Mouse (Mus musculus): ENCODE data around the gene Clock. TPM values are rescaled to one million over a fixed set of nuclear protein-coding genes. Genes with fewer than 3 reads are reported as not detected.

Gene Clock
- polyA plus RNA-seq, 1 experiment from 2014 or later, result 12.5 TPM

GRCm38 (mm10) chr5:76176841-76177240 is 127.8 kb downstream of the Clock start:
- Histone ChIP-seq H3K9ac (ENCODE audit: low read length) (no peak overlapping the region), H3K36me3 (ENCODE audit: control insufficient read depth, insufficient read depth, low read length) (no peaks in the 10 kb centered on the region), H3K27me3 (ENCODE audit: control insufficient read depth, insufficient read depth, low read length) (no peaks in the 10 kb centered on the region), H3K27ac (ENCODE audit: low read length) (no peak overlapping the region), H3K4me1 (ENCODE audit: control insufficient read depth, insufficient read depth, low read length) (no peaks in the 10 kb centered on the region; the same call in 1 of the 2 replicates), H3K9me3 (replicated peaks; ENCODE audit: control insufficient read depth, low read length) (no peaks in the 10 kb centered on the region), H3K4me2 (ENCODE audit: low read depth, low read length) (no peak overlapping the region), H3K4me3 (replicated peaks; ENCODE audit: low read length) (no peak overlapping the region)
- WGBS, result 52% methylated on average over 11 of the region's 11 CpGs
- ATAC-seq (ENCODE audit: insufficient read depth, low FRiP score), result no peak

DNA sequence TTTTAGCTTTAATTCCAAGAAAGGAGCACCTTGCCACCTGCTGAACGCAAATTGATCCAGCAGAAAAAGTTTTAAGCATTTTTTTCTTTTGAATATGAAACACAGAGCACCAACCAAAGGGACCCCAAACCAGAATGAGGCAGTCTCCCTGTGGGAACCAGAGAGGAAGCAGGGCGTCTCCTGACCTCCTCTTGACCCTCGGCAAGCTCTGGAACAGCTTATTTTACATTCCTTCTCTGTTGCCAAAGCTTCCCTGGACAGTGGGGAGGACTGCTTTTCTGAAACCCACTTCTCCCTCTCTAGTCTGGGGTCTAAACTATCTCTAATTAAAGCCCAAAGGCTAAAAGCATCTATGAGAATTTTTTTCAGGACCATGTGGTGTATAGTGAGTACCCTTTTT is 128.2 kb downstream of the Clock start:
- Histone ChIP-seq H3K27ac (ENCODE audit: low read length) (no peak overlapping the region), H3K9me3 (replicated peaks; ENCODE audit: control insufficient read depth, low read length) (no peaks in the 10 kb centered on the region)
- ATAC-seq (ENCODE audit: insufficient read depth, low FRiP score), result no peak

DNA sequence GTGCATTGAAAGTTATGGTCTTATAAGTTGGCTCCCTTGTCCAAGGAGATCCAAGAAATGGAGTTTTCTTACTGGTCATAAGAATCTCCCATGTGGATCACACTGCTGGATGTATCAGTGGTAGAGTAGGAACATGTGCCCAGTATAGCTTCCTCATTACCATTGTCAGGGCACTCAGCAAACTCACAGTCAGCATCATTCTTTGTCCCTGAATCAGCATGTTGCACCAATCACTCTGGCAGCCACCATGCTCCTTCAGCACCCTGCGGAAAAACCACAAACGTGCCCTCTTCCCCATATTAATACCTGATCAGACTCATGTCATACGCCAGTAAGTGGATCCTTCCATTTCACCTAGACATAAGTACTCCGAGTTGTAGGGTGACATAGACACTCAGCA is 129.5 kb downstream of the Clock start:
- H3K36me3 ChIP-seq (ENCODE audit: control insufficient read depth, insufficient read depth, low read length), result no peaks in the 10 kb centered on the region
- H3K9ac ChIP-seq (ENCODE audit: low read length), result no peak overlapping the region
- WGBS, result 91% methylated on average over 4 of the region's 4 CpGs
- H3K27me3 ChIP-seq (ENCODE audit: control insufficient read depth, insufficient read depth, low read length), result no peaks in the 10 kb centered on the region
- ATAC-seq (ENCODE audit: insufficient read depth, low FRiP score), result no peak
- H3K27ac ChIP-seq (ENCODE audit: low read length), result no peak overlapping the region
- no peaks in the 10 kb centered on the region; the same call in 1 of the 2 replicates for H3K4me1 ChIP-seq (ENCODE audit: control insufficient read depth, insufficient read depth, low read length)
- no peak overlapping the region for H3K4me3 ChIP-seq (replicated peaks; ENCODE audit: low read length)
- no peaks in the 10 kb centered on the region for H3K9me3 ChIP-seq (replicated peaks; ENCODE audit: control insufficient read depth, low read length)
- no peak overlapping the region for H3K4me2 ChIP-seq (ENCODE audit: low read depth, low read length)

More for the DNA sequence above, 128.2 kb downstream of the Clock start:
- H3K36me3 ChIP-seq (ENCODE audit: control insufficient read depth, insufficient read depth, low read length), result no peaks in the 10 kb centered on the region
- H3K4me1 ChIP-seq (ENCODE audit: control insufficient read depth, insufficient read depth, low read length), result no peaks in the 10 kb centered on the region; the same call in 1 of the 2 replicates
- H3K27me3 ChIP-seq (ENCODE audit: control insufficient read depth, insufficient read depth, low read length), result no peaks in the 10 kb centered on the region
- no peak overlapping the region for H3K4me3 ChIP-seq (replicated peaks; ENCODE audit: low read length)
- 31% methylated on average over 3 of the region's 3 CpGs for WGBS
- no peak overlapping the region for H3K9ac ChIP-seq (ENCODE audit: low read length)
- H3K4me2 ChIP-seq (ENCODE audit: low read depth, low read length), result no peak overlapping the region

DNA sequence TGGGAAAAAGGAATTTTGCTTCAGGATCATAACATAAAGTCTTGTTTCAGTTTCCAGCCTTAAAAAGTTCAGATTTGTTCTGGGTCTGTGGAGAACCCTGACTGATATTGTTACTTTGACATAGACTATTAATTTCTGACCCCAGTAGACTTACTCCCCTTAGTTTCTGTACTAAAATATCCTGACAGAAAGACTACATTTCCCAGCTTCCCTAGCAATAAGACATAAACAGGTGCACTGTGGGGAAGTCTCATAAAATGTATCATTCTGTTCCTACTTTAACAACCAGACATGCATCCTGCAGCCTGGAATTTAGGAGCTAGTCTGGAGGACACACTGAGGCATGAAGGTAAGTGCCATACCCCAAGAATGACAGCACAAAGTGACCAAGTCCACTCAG is 133.6 kb downstream of the Clock start:
- Histone ChIP-seq H3K9ac (ENCODE audit: low read length) (no peak overlapping the region), H3K27ac (ENCODE audit: low read length) (no peak overlapping the region), H3K4me2 (ENCODE audit: low read depth, low read length) (no peak overlapping the region), H3K27me3 (ENCODE audit: control insufficient read depth, insufficient read depth, low read length) (no peaks in the 10 kb centered on the region), H3K36me3 (ENCODE audit: control insufficient read depth, insufficient read depth, low read length) (no peaks in the 10 kb centered on the region), H3K4me3 (replicated peaks; ENCODE audit: low read length) (no peak overlapping the region), H3K9me3 (replicated peaks; ENCODE audit: control insufficient read depth, low read length) (no peaks in the 10 kb centered on the region), H3K4me1 (ENCODE audit: control insufficient read depth, insufficient read depth, low read length) (no peaks in the 10 kb centered on the region)
- no peak for ATAC-seq (ENCODE audit: insufficient read depth, low FRiP score)

DNA sequence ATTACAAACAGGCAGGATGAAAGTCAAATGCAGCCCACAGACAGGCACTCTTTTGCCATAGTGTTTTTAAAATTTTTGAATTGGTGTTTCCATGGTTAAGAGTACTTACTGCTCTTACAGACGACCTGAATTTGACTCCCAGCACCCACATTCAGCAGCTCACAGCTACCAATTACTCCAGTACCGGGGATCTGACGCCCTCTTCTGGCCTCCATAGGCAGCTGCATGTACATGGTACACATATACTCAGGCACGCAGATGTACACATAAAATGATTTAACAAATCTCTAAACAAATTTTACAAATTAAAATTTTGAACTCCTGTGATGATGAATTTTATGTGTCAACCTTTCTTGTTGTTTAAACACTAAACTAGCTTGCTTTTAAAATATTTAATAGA is 134.1 kb downstream of the Clock start:
- Histone ChIP-seq H3K27ac (ENCODE audit: low read length) (no peak overlapping the region), H3K4me2 (ENCODE audit: low read depth, low read length) (no peak overlapping the region), H3K4me3 (replicated peaks; ENCODE audit: low read length) (no peak overlapping the region), H3K9me3 (replicated peaks; ENCODE audit: control insufficient read depth, low read length) (no peaks in the 10 kb centered on the region), H3K4me1 (ENCODE audit: control insufficient read depth, insufficient read depth, low read length) (no peaks in the 10 kb centered on the region), H3K27me3 (ENCODE audit: control insufficient read depth, insufficient read depth, low read length) (no peaks in the 10 kb centered on the region), H3K36me3 (ENCODE audit: control insufficient read depth, insufficient read depth, low read length) (no peaks in the 10 kb centered on the region), H3K9ac (ENCODE audit: low read length) (no peak overlapping the region)
- 79% methylated on average over 4 of the region's 4 CpGs for WGBS
- no peak for ATAC-seq (ENCODE audit: insufficient read depth, low FRiP score)

DNA sequence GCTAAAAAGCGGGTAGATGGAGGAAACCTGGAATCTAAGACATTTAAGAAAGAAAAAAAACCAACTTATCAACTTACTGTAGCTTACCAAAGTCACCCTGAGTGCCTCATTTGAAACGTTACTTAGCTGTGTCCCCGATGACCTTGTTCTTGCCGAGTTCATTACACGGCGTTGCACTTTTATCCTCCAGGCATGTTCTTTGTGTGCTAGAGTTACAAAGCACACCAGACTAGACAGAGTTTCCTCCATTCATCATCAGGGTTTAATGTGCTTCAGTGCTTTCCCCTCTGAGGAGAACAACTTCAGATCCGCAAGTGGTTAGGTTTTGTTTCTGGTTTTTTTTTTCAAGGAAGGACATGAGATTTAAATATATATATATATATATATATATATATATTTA is 139.8 kb downstream of the Clock start:
- Histone ChIP-seq H3K9ac (ENCODE audit: low read length) (no peak overlapping the region), H3K4me3 (replicated peaks; ENCODE audit: low read length) (no peak overlapping the region), H3K4me1 (ENCODE audit: control insufficient read depth, insufficient read depth, low read length) (no peaks in the 10 kb centered on the region), H3K36me3 (ENCODE audit: control insufficient read depth, insufficient read depth, low read length) (no peaks in the 10 kb centered on the region), H3K27me3 (ENCODE audit: control insufficient read depth, insufficient read depth, low read length) (no peaks in the 10 kb centered on the region), H3K27ac (ENCODE audit: low read length) (no peak overlapping the region), H3K4me2 (ENCODE audit: low read depth, low read length) (no peak overlapping the region), H3K9me3 (replicated peaks; ENCODE audit: control insufficient read depth, low read length) (no peaks in the 10 kb centered on the region)
- no peak for ATAC-seq (ENCODE audit: insufficient read depth, low FRiP score)
- 65% methylated on average over 7 of the region's 7 CpGs for WGBS

- H3K27me3 ChIP-seq (ENCODE audit: control insufficient read depth, insufficient read depth, low read length), result no peaks in the 10 kb centered on the region
- ATAC-seq (ENCODE audit: insufficient read depth, low FRiP score), result no peak
- no peak overlapping the region for H3K27ac ChIP-seq (ENCODE audit: low read length)
- no peaks in the 10 kb centered on the region for H3K9me3 ChIP-seq (replicated peaks; ENCODE audit: control insufficient read depth, low read length)
- WGBS, result 50% methylated on average over 4 of the region's 4 CpGs
- no peaks in the 10 kb centered on the region for H3K36me3 ChIP-seq (ENCODE audit: control insufficient read depth, insufficient read depth, low read length)
- H3K9ac ChIP-seq (ENCODE audit: low read length), result no peak overlapping the region
- no peaks in the 10 kb centered on the region for H3K4me1 ChIP-seq (ENCODE audit: control insufficient read depth, insufficient read depth, low read length)
- no peak overlapping the region for H3K4me2 ChIP-seq (ENCODE audit: low read depth, low read length)
- H3K4me3 ChIP-seq (replicated peaks; ENCODE audit: low read length), result no peak overlapping the region
These were observed 140.7 kb downstream of the Clock start for GRCm38 (mm10) chr5:76163828-76164390.

DNA sequence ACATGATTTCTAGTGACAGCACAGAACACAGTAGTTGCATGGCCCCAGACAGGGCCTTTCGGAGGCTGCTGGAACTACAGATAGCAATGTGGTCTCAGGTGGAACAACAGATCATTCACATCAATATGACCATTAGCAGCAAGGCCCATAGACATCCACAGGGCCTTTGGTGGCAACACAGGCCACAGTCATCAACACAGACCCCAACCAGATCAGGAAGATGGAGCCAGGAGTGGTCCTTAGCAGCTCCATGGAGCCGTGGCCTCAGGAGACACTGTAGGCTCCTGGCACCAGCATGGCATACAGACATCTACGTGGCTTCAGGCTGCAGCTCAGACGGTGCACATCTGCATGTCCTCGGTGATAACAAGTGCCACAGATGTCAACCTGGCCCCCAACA is 141.7 kb downstream of the Clock start:
- no peak for ATAC-seq (ENCODE audit: insufficient read depth, low FRiP score)
- H3K4me2 ChIP-seq (ENCODE audit: low read depth, low read length), result no peak overlapping the region
- H3K27me3 ChIP-seq (ENCODE audit: control insufficient read depth, insufficient read depth, low read length), result no peaks in the 10 kb centered on the region
- H3K9ac ChIP-seq (ENCODE audit: low read length), result no peak overlapping the region
- no peaks in the 10 kb centered on the region for H3K9me3 ChIP-seq (replicated peaks; ENCODE audit: control insufficient read depth, low read length)
- WGBS, result 78% methylated on average over 5 of the region's 5 CpGs
- H3K36me3 ChIP-seq (ENCODE audit: control insufficient read depth, insufficient read depth, low read length), result no peaks in the 10 kb centered on the region
- no peak overlapping the region for H3K4me3 ChIP-seq (replicated peaks; ENCODE audit: low read length)
- no peak overlapping the region for H3K27ac ChIP-seq (ENCODE audit: low read length)
- no peaks in the 10 kb centered on the region for H3K4me1 ChIP-seq (ENCODE audit: control insufficient read depth, insufficient read depth, low read length)

- Histone ChIP-seq H3K9me3 (replicated peaks; ENCODE audit: control insufficient read depth, low read length) (no peaks in the 10 kb centered on the region), H3K27me3 (ENCODE audit: control insufficient read depth, insufficient read depth, low read length) (no peaks in the 10 kb centered on the region), H3K4me3 (replicated peaks; ENCODE audit: low read length) (no peak overlapping the region), H3K27ac (ENCODE audit: low read length) (no peak overlapping the region), H3K9ac (ENCODE audit: low read length) (no peak overlapping the region), H3K36me3 (ENCODE audit: control insufficient read depth, insufficient read depth, low read length) (no peaks in the 10 kb centered on the region), H3K4me1 (ENCODE audit: control insufficient read depth, insufficient read depth, low read length) (no peaks in the 10 kb centered on the region), H3K4me2 (ENCODE audit: low read depth, low read length) (no peak overlapping the region)
- WGBS, result 86% methylated on average over 6 of the region's 6 CpGs
- ATAC-seq (ENCODE audit: insufficient read depth, low FRiP score), result no peak
These were observed 143.1 kb downstream of the Clock start for GRCm38 (mm10) chr5:76161491-76161890.

- H3K27ac ChIP-seq (ENCODE audit: low read length), result no peak overlapping the region
- WGBS, result 37% methylated on average over 3 of the region's 3 CpGs
- no peak for ATAC-seq (ENCODE audit: insufficient read depth, low FRiP score)
- 0 out of 2 replicates have a peak, but pooled peaks cover 6% of the 10 kb centered on the region for H3K36me3 ChIP-seq (ENCODE audit: control insufficient read depth, insufficient read depth, low read length)
- no peaks in the 10 kb centered on the region for H3K4me1 ChIP-seq (ENCODE audit: control insufficient read depth, insufficient read depth, low read length)
- H3K4me2 ChIP-seq (ENCODE audit: low read depth, low read length), result no peak overlapping the region
- H3K27me3 ChIP-seq (ENCODE audit: control insufficient read depth, insufficient read depth, low read length), result no peaks in the 10 kb centered on the region
- H3K4me3 ChIP-seq (replicated peaks; ENCODE audit: low read length), result no peak overlapping the region
- H3K9me3 ChIP-seq (replicated peaks; ENCODE audit: control insufficient read depth, low read length), result no peaks in the 10 kb centered on the region
- H3K9ac ChIP-seq (ENCODE audit: low read length), result no peak overlapping the region
These were observed 144.5 kb downstream of the Clock start for GRCm38 (mm10) chr5:76160086-76160485.

Measured in stomach, embryonic 16.5 days (tissue).